Mouse (Mus musculus): ENCODE measurements at regions not wholly inside any gene's neighbourhood (a gene's known extent, or its start where the extent isn't known, plus 50 kb on each side); places are given as distances from the start of the nearest gene placed in this dataset.

GRCm38 (mm10) chr16:19883776-19884513 lies 98.9 kb downstream of the Klhl6 start:
- TF ChIP-seq POLR2A (IDR thresholded peaks at IDR 0.05; ENCODE audit: borderline replicate concordance, extremely low read depth, low read depth, low read length), result no peak
- TF ChIP-seq CTCF (IDR thresholded peaks at IDR 0.05; ENCODE audit: insufficient read depth, low read length), result no peak

Data from lung, adult 2 months (tissue).